Mouse (Mus musculus): ENCODE data around the gene Ccl6. TPM values are rescaled to one million over a fixed set of nuclear protein-coding genes. Genes with fewer than 3 reads are reported as not detected.

The Ccl6 gene
- polyA plus RNA-seq, 1 experiment from 2014 or later: 5.0 TPM

GRCm38 (mm10) chr11:83631065-83631464 is 38.2 kb upstream of the Ccl6 start:
- H3K4me2 ChIP-seq (ENCODE audit: low read depth, low read length): no peak overlapping the region
- 64% methylated on average over 2 of the region's 2 CpGs for WGBS
- no peak for ATAC-seq (ENCODE audit: low read depth)

GRCm38 (mm10) chr11:83630630-83631029 is 37.7 kb upstream of the Ccl6 start:
- ATAC-seq (ENCODE audit: low read depth): no peak
- H3K4me1 ChIP-seq (ENCODE audit: control insufficient read depth, insufficient read depth, low read length): no peaks in the 10 kb centered on the region
- no peak for DNase-seq (ENCODE audit: low spot score)
- H3K27ac ChIP-seq (replicated peaks; ENCODE audit: low read depth, low read length): no peak overlapping the region
- no peak overlapping the region for H3K9ac ChIP-seq (ENCODE audit: low read depth, low read length)
- H3K27me3 ChIP-seq (replicated peaks; ENCODE audit: control insufficient read depth, insufficient read depth, low read length): no peaks in the 10 kb centered on the region
- 100% methylated on average over 1 of the region's 1 CpGs for WGBS
- H3K4me2 ChIP-seq (ENCODE audit: low read depth, low read length): no peak overlapping the region
- no peak overlapping the region for H3K4me3 ChIP-seq (ENCODE audit: low read depth, low read length)
- no peaks in the 10 kb centered on the region for H3K36me3 ChIP-seq (ENCODE audit: control insufficient read depth, insufficient read depth, low read length)
- H3K9me3 ChIP-seq (ENCODE audit: control insufficient read depth, low read length): no peaks in the 10 kb centered on the region

More at GRCm38 (mm10) chr11:83631065-83631464, 38.2 kb upstream of the Ccl6 start:
- Histone ChIP-seq H3K27me3 (replicated peaks; ENCODE audit: control insufficient read depth, insufficient read depth, low read length) (no peaks in the 10 kb centered on the region), H3K9ac (ENCODE audit: low read depth, low read length) (no peak overlapping the region), H3K27ac (replicated peaks; ENCODE audit: low read depth, low read length) (no peak overlapping the region), H3K4me3 (ENCODE audit: low read depth, low read length) (no peak overlapping the region), H3K36me3 (ENCODE audit: control insufficient read depth, insufficient read depth, low read length) (no peaks in the 10 kb centered on the region), H3K4me1 (ENCODE audit: control insufficient read depth, insufficient read depth, low read length) (no peaks in the 10 kb centered on the region), H3K9me3 (ENCODE audit: control insufficient read depth, low read length) (no peaks in the 10 kb centered on the region)
- DNase-seq (ENCODE audit: low spot score): no peak

- H3K27me3 ChIP-seq (replicated peaks; ENCODE audit: control insufficient read depth, insufficient read depth, low read length): no peaks in the 10 kb centered on the region
- no peak overlapping the region for H3K27ac ChIP-seq (replicated peaks; ENCODE audit: low read depth, low read length)
- no peak overlapping the region for H3K4me2 ChIP-seq (ENCODE audit: low read depth, low read length)
- no peak overlapping the region for H3K9ac ChIP-seq (ENCODE audit: low read depth, low read length)
- no peaks in the 10 kb centered on the region for H3K4me1 ChIP-seq (ENCODE audit: control insufficient read depth, insufficient read depth, low read length)
- H3K9me3 ChIP-seq (ENCODE audit: control insufficient read depth, low read length): no peaks in the 10 kb centered on the region
- ATAC-seq (ENCODE audit: low read depth) (no peak), DNase-seq (ENCODE audit: low spot score) (no peak)
- H3K36me3 ChIP-seq (ENCODE audit: control insufficient read depth, insufficient read depth, low read length): no peaks in the 10 kb centered on the region
- 84% methylated on average over 9 of the region's 9 CpGs for WGBS
- H3K4me3 ChIP-seq (ENCODE audit: low read depth, low read length): no peak overlapping the region
These were observed 35.9 kb upstream of the Ccl6 start for GRCm38 (mm10) chr11:83628808-83629207.

DNA sequence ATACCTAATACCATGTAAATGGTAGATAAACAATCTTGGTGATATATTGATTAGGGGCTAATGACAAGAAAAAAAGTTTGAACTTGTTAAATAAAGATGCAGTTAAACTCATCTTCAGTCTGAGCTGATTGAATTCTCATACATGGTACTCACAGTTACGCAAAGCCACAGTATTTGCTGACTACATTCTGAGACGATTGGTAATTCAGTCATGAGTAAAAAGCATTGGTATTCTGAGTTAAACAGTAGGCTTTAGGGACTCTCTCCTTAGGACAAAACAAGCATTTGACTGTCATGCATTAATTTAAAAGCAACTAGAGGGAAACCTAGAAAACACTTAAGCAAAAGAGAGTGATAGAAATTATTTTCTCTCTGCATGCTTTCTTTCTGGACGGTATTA is 30.7 kb upstream of the Ccl6 start:
- WGBS: 85% methylated on average over 3 of the region's 3 CpGs

DNA sequence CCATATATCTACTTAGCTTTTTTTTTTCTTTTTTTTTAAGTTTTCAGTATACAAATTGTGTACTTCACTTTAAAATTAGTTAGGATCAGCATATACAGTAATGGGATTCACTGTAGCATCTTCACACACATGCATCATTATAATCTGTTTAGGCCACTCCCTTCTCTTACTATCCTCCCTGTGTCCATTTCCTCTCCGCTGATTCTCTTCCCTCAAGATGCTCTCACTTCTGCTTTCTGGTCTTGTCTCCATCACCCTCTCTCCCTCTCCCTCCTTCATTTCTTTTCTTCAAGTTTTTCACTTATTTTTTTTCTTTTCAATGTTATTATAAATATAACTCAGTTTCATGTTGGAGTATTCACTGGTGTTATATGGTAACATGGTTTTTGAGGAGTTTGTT is 26.1 kb upstream of the Ccl6 start:
- Histone ChIP-seq H3K9me3 (ENCODE audit: control insufficient read depth, low read length) (no peaks in the 10 kb centered on the region), H3K4me1 (ENCODE audit: control insufficient read depth, insufficient read depth, low read length) (no peaks in the 10 kb centered on the region), H3K9ac (ENCODE audit: low read depth, low read length) (no peak overlapping the region), H3K27ac (replicated peaks; ENCODE audit: low read depth, low read length) (no peak overlapping the region), H3K4me2 (ENCODE audit: low read depth, low read length) (no peak overlapping the region), H3K27me3 (replicated peaks; ENCODE audit: control insufficient read depth, insufficient read depth, low read length) (no peaks in the 10 kb centered on the region), H3K36me3 (ENCODE audit: control insufficient read depth, insufficient read depth, low read length) (no peaks in the 10 kb centered on the region), H3K4me3 (ENCODE audit: low read depth, low read length) (no peak overlapping the region)
- DNase-seq (ENCODE audit: low spot score) (no peak), ATAC-seq (ENCODE audit: low read depth) (no peak)
- WGBS: 92% methylated on average over 1 of the region's 1 CpGs

More for the DNA sequence above, 30.7 kb upstream of the Ccl6 start:
- Histone ChIP-seq H3K36me3 (ENCODE audit: control insufficient read depth, insufficient read depth, low read length) (no peaks in the 10 kb centered on the region), H3K27ac (replicated peaks; ENCODE audit: low read depth, low read length) (no peak overlapping the region), H3K4me3 (ENCODE audit: low read depth, low read length) (no peak overlapping the region), H3K4me1 (ENCODE audit: control insufficient read depth, insufficient read depth, low read length) (no peaks in the 10 kb centered on the region), H3K9me3 (ENCODE audit: control insufficient read depth, low read length) (no peaks in the 10 kb centered on the region), H3K9ac (ENCODE audit: low read depth, low read length) (no peak overlapping the region), H3K4me2 (ENCODE audit: low read depth, low read length) (no peak overlapping the region), H3K27me3 (replicated peaks; ENCODE audit: control insufficient read depth, insufficient read depth, low read length) (no peaks in the 10 kb centered on the region)
- DNase-seq (ENCODE audit: low spot score): no peak
- no peak for ATAC-seq (ENCODE audit: low read depth)

- Histone ChIP-seq H3K4me1 (ENCODE audit: control insufficient read depth, insufficient read depth, low read length) (no peaks in the 10 kb centered on the region), H3K27ac (replicated peaks; ENCODE audit: low read depth, low read length) (no peak overlapping the region), H3K4me3 (ENCODE audit: low read depth, low read length) (no peak overlapping the region), H3K9ac (ENCODE audit: low read depth, low read length) (no peak overlapping the region), H3K9me3 (ENCODE audit: control insufficient read depth, low read length) (no peaks in the 10 kb centered on the region), H3K36me3 (ENCODE audit: control insufficient read depth, insufficient read depth, low read length) (no peaks in the 10 kb centered on the region), H3K4me2 (ENCODE audit: low read depth, low read length) (no peak overlapping the region), H3K27me3 (replicated peaks; ENCODE audit: control insufficient read depth, insufficient read depth, low read length) (no peaks in the 10 kb centered on the region)
- ATAC-seq (ENCODE audit: low read depth) (no peak), DNase-seq (ENCODE audit: low spot score) (no peak)
- 83% methylated on average over 4 of the region's 5 CpGs for WGBS
These were observed 25.4 kb upstream of the Ccl6 start for GRCm38 (mm10) chr11:83618238-83618637.

GRCm38 (mm10) chr11:83616586-83616985 is 23.7 kb upstream of the Ccl6 start:
- no peaks in the 10 kb centered on the region for H3K9me3 ChIP-seq (ENCODE audit: control insufficient read depth, low read length)
- no peak for DNase-seq (ENCODE audit: low spot score)
- no peak overlapping the region for H3K4me2 ChIP-seq (ENCODE audit: low read depth, low read length)
- H3K4me1 ChIP-seq (ENCODE audit: control insufficient read depth, insufficient read depth, low read length): no peaks in the 10 kb centered on the region
- no peaks in the 10 kb centered on the region for H3K36me3 ChIP-seq (ENCODE audit: control insufficient read depth, insufficient read depth, low read length)
- no peak overlapping the region for H3K4me3 ChIP-seq (ENCODE audit: low read depth, low read length)
- H3K27ac ChIP-seq (replicated peaks; ENCODE audit: low read depth, low read length): no peak overlapping the region
- no peaks in the 10 kb centered on the region for H3K27me3 ChIP-seq (replicated peaks; ENCODE audit: control insufficient read depth, insufficient read depth, low read length)
- no peak overlapping the region for H3K9ac ChIP-seq (ENCODE audit: low read depth, low read length)
- no peak for ATAC-seq (ENCODE audit: low read depth)
- 90% methylated on average over 1 of the region's 1 CpGs for WGBS

DNA sequence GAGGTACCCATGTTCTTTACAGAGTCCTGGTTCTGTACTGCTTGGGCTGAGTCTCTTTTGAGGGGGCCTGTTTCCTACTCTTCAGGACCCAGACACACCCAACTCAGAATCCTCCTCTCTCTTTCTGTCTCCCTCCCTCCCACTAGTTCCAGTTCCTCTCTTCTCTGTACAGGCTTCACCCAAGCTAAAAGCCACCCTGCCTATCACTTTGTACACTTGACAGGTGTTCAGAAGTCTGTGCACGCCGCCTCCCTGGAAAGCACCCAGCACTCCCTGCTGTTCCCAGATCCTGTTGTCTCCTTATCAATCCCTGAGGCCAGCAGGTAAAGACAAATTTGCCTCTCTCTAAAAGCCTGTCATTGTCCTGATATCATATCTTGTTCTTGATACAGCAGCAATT is 18.0 kb upstream of the Ccl6 start:
- Histone ChIP-seq H3K9ac (ENCODE audit: low read depth, low read length) (no peak overlapping the region), H3K36me3 (ENCODE audit: control insufficient read depth, insufficient read depth, low read length) (no peaks in the 10 kb centered on the region), H3K4me3 (ENCODE audit: low read depth, low read length) (no peak overlapping the region), H3K27me3 (replicated peaks; ENCODE audit: control insufficient read depth, insufficient read depth, low read length) (no peaks in the 10 kb centered on the region), H3K4me2 (ENCODE audit: low read depth, low read length) (no peak overlapping the region), H3K4me1 (ENCODE audit: control insufficient read depth, insufficient read depth, low read length) (no peaks in the 10 kb centered on the region), H3K27ac (replicated peaks; ENCODE audit: low read depth, low read length) (no peak overlapping the region), H3K9me3 (ENCODE audit: control insufficient read depth, low read length) (no peaks in the 10 kb centered on the region)
- no peak for ATAC-seq (ENCODE audit: low read depth)
- no peak for DNase-seq (ENCODE audit: low spot score)
- WGBS: 83% methylated on average over 2 of the region's 2 CpGs

- Histone ChIP-seq H3K9me3 (ENCODE audit: control insufficient read depth, low read length) (no peaks in the 10 kb centered on the region), H3K4me2 (ENCODE audit: low read depth, low read length) (no peak overlapping the region), H3K9ac (ENCODE audit: low read depth, low read length) (no peak overlapping the region), H3K4me1 (ENCODE audit: control insufficient read depth, insufficient read depth, low read length) (no peaks in the 10 kb centered on the region), H3K4me3 (ENCODE audit: low read depth, low read length) (no peak overlapping the region), H3K27ac (replicated peaks; ENCODE audit: low read depth, low read length) (no peak overlapping the region), H3K36me3 (ENCODE audit: control insufficient read depth, insufficient read depth, low read length) (no peaks in the 10 kb centered on the region), H3K27me3 (replicated peaks; ENCODE audit: control insufficient read depth, insufficient read depth, low read length) (no peaks in the 10 kb centered on the region)
- 34% methylated on average over 1 of the region's 1 CpGs for WGBS
- no peak for DNase-seq (ENCODE audit: low spot score)
- no peak for ATAC-seq (ENCODE audit: low read depth)
These were observed 13.5 kb upstream of the Ccl6 start for GRCm38 (mm10) chr11:83606396-83606795.

Data from embryonic facial prominence, embryonic 14.5 days (tissue).